Mouse (Mus musculus) cerebellum, postnatal 25 days (tissue): ENCODE measurements around the gene Ttll7.

ENCODE experiments used
- DNase-seq, 2 experiments: peaks; one replicate each; pipeline ENCODE4 v3.0.0; 2021; ENCODE audit warnings: mixed read lengths in 2 of 2

Ttll7 gene

DNA sequence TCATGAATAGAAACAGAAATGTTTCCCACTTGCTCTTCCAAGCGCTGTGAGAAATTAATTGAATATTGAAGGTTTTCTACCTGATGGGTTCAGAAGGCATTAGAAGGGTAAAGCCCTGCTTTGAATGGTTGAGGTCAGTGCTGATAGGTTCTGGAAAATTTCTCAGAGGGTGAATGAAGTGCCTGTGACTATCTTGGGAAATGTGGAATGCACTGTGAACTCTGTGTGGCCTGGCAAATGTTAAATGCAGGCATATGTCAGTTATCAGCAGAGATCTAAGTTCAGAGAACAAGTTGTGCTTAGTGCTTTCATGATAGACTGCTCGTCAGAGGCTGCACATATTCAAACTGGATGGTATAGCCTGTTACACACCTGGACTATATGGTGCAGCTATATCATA lies 147.0 kb downstream of the Ttll7 start:
- DNase-seq = no peak

GRCm38 (mm10) chr3:147000963-147001362 lies 148.8 kb downstream of the Ttll7 start:
- DNase-seq = no peak

DNA sequence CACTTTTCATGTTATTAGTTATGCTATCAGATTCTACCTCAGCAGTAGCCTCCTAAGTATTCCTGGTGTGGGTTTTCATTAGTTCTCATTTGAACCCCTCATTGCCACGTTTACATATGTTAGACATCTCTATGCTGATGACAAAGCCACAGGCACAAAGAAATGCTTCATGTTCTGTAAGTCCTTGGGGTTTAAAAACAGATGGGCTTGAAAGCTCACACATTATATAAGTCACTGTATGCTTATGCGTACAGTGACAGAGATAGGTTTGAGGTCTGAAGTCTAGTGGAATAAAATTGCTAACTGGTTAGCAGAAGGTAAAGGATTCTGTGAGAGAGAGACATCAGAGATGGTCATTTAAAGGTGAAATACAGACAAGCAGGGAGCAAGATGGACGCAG lies 149.4 kb downstream of the Ttll7 start:
- no peak for DNase-seq

DNA sequence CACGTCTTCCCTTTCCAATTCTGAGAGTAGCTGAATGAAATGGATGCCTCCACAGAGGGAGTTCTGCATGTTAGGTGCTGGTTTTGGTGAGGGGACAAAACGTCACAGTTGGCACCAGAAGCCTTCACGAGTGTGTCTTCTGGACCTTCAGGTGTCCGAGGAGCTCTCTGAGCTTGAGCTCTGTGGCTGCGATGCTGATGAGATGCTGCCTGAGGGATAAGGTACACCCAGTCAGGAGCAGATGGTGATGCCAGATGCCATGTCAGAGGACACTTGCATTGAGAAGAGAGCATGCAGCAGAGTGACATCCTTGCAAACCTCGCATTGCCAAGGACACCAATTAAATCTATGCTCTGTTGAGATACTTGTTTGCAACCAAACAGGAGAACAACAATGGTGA lies 164.3 kb downstream of the Ttll7 start:
- peak in 1 of 2 experiments; percentile 26 for DNase-seq

DNA sequence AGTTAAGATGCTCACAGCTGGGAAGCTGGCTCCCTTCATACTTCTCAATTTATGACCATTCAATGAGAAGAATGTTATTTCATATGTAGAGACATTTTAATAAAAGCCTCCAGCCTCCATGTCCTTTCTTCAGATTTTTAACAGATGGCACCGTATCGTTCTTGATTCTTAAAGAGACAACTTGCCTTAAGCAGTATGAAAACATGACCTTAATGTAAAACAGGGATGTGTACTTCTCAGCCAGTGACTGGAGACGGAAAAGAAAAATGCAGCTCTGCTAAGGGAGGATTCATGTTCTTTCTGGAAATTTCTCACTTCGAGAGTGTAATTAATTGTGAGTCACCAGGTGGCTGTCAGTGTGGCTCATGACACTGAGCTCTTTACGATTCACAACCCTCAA lies 167.3 kb downstream of the Ttll7 start:
- no peak for DNase-seq

DNA sequence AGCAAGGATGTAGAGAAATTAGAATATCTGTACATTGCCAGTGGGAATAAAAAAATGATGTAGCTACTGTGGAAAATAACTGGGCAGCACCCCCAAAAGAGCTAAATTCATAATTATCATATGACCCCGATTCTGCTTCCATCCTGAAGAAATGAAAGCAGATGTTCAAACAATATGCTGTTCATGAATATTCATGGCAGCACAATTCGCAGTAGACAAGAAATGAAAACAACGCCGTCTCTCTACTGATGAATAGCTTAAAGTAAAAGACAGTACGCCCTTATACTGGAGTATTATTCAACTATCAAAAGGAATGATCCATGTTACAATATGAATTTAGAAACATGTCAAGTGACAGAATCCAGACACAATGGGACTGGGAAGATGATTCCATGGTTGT lies 174.1 kb downstream of the Ttll7 start:
- DNase-seq = no peak

- no peak for DNase-seq
Observed at GRCm38 (mm10) chr3:147028382-147028781, 176.2 kb downstream of the Ttll7 start.

- no peak for DNase-seq
Observed at GRCm38 (mm10) chr3:147029718-147030117, 177.6 kb downstream of the Ttll7 start.

- DNase-seq = no peak
Observed at GRCm38 (mm10) chr3:147030266-147030880, 178.2 kb downstream of the Ttll7 start.
